Mouse (Mus musculus): ENCODE data around the gene Pgk1.

- TF ChIP-seq CTCF (IDR thresholded peaks at IDR 0.05; ENCODE audit: control insufficient read depth, insufficient read depth, insufficient replicate concordance, low read depth, low read length), result no peak
- no peak for TF ChIP-seq POLR2A (IDR thresholded peaks at IDR 0.05; ENCODE audit: control insufficient read depth, low read depth, low read length)
Observed at GRCm38 (mm10) chrX:106142936-106143335, 44.0 kb upstream of the Pgk1 start, which contains the start of gene Tlr13.
